Mouse (Mus musculus) lung, postnatal 0 days (tissue): Measurements from ENCODE around the gene Hormad2. TPM values are rescaled to one million over a fixed set of nuclear protein-coding genes. Genes with fewer than 3 reads are reported as not detected.

Source experiments
- ATAC-seq: fragments of 200-750 bp; cut with Nextera tagmentation; 2 replicates; pipeline ENCODE4 v1.8.0; 2017; ENCODE audit warnings: moderate library complexity
- DNase-seq: peaks from one replicate; pipeline ENCODE4 v3.0.0-alpha.2; 2016; ENCODE audit warnings: low spot score
- H3K27ac ChIP-seq: fragments of 300-500 bp; sonication (generic); 2 replicates; pipeline ENCODE4 v1.5.1; 2014; ENCODE audit warnings: antibody characterized with exemption, mild to moderate bottlenecking, low read length, mixed read lengths
- H3K27me3 ChIP-seq: fragments of 300-500 bp; sonication (generic); replicated peaks from 2 replicates; pipeline ENCODE4 v1.6.1; 2014; ENCODE audit warnings: low read length, mixed read lengths; ENCODE audit not compliant: insufficient read depth
- H3K36me3 ChIP-seq: fragments of 300-500 bp; sonication (generic); 2 replicates; pipeline ENCODE4 v1.6.1; 2014; ENCODE audit warnings: low read length, mixed read lengths; ENCODE audit not compliant: insufficient read depth
- H3K4me1 ChIP-seq: fragments of 300-500 bp; sonication (generic); 2 replicates; pipeline ENCODE4 v1.6.1; 2014; ENCODE audit warnings: antibody characterized with exemption, low read depth, low read length, mixed read lengths; ENCODE audit not compliant: insufficient read depth
- H3K4me2 ChIP-seq: fragments of 300-500 bp; sonication (generic); replicated peaks from 2 replicates; pipeline ENCODE4 v1.6.1; 2014; ENCODE audit warnings: low read depth, mild to moderate bottlenecking, low read length, moderate library complexity, mixed read lengths
- H3K4me3 ChIP-seq: fragments of 300-500 bp; sonication (generic); 2 replicates; pipeline ENCODE4 v1.5.1; 2014; ENCODE audit warnings: low read depth, low read length
- H3K9ac ChIP-seq: fragments of 300-500 bp; sonication (generic); replicated peaks from 2 replicates; pipeline ENCODE4 v1.6.1; 2014; ENCODE audit warnings: low read depth, mild to moderate bottlenecking
- H3K9me3 ChIP-seq: fragments of 300-500 bp; sonication (generic); 2 replicates; pipeline ENCODE4 v1.6.1; 2016; ENCODE audit warnings: low read length, mixed read lengths
- CTCF ChIP-seq: IDR thresholded peaks from 2 replicates; pipeline ENCODE4 v1.5.1; 2016; ENCODE audit warnings: antibody characterized with exemption, mild to moderate bottlenecking
- EP300 ChIP-seq: IDR thresholded peaks from 2 replicates; pipeline ENCODE4 v1.6.1; 2016; ENCODE audit warnings: antibody characterized with exemption, mild to moderate bottlenecking, control low read depth
- WGBS: fragments of 180-500 bp; shearing (Covaris S2); extraction: QIAGEN DNeasy Blood & Tissue Kit; methylation state at CpG from one replicate; pipeline ENCODE4 v1.1.7; 2014; 5-methylcytosine and 5-hydroxymethylcytosine counted together
- polyA plus RNA-seq: library from polyadenylated mRNA; unstranded; fragments of >200 nt; fragmentation: Nextera tagmentation; extraction: Ambion mirVana; gene quantifications from 2 replicates; pipeline ENCODE4 v1.2.1, GENCODE M21; 2015

Hormad2 gene
- polyA plus RNA-seq, 1 experiment from 2014 or later: 0.19 TPM

DNA sequence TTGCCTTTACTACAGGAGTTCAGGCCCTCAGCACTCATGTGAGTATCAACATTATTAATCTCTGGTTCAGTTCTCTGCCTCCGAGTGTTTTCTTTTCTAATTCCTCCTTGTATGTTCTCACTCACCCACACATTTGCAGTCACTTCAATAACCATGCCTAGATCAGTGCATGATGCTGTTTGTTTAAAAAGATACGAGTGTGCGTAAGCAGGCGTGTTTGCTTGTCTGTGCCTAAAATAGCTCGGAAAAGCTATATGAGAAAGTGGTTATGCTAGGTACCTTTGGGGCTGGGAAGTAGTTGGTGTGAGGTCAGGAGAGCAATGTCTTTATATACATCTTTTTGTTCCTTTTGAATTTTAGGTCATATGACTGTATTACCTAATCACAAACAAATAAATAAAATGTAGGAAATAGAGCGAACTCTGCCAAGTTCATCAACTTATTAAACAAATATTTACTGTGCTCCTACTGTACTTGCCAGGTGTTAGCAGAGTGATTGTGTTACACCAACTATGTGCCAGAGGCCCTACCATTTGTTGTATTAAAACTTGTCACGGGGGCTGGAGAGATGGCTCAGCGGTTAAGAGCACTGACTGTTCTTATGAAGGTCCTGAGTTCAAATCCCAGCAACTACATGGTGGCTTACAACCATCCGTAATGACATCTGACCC, 100.7 kb downstream of the Hormad2 start:
- Histone ChIP-seq H3K9ac (no peak overlapping the region), H3K27ac (no peak overlapping the region), H3K9me3 (no peaks in the 10 kb centered on the region), H3K4me3 (no peak overlapping the region), H3K27me3 (no peaks in the 10 kb centered on the region), H3K4me1 (no peaks in the 10 kb centered on the region), H3K4me2 (no peak overlapping the region), H3K36me3 (no peaks in the 10 kb centered on the region)
- ATAC-seq (peak; percentile 59), DNase-seq (peak; percentile 41)
- WGBS: 54% methylated on average over 9 of the region's 9 CpGs
- TF ChIP-seq EP300 (no peak; the same call in 1 of the 2 replicates), CTCF (no peak)

DNA sequence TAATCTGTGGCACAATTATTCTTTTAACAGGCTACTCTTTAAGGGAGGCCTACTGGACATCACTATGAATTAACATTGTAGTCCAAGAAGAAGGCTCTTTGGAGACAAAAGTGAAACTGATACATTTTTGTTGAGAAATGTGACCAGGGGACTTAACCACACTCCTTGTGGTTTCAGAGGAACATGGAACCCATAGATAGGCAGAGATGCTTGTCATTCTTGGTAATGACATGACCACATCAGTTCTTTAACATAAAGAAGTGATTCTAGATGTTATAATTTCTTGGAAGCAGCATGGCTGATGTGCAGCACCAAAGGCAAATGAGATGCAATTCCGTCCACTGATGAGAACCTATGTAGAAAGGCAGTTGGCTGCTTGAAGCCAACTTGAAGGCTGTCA, 101.6 kb downstream of the Hormad2 start:
- TF ChIP-seq CTCF (no peak), EP300 (no peak)
- no peak overlapping the region for H3K9ac ChIP-seq
- no peak overlapping the region for H3K4me2 ChIP-seq
- H3K9me3 ChIP-seq: no peaks in the 10 kb centered on the region
- H3K4me1 ChIP-seq: no peaks in the 10 kb centered on the region
- H3K27ac ChIP-seq: no peak overlapping the region
- 100% methylated on average over 1 of the region's 1 CpGs for WGBS
- no peaks in the 10 kb centered on the region for H3K36me3 ChIP-seq
- H3K27me3 ChIP-seq: no peaks in the 10 kb centered on the region
- ATAC-seq: no peak
- DNase-seq: no peak
- no peak overlapping the region for H3K4me3 ChIP-seq

DNA sequence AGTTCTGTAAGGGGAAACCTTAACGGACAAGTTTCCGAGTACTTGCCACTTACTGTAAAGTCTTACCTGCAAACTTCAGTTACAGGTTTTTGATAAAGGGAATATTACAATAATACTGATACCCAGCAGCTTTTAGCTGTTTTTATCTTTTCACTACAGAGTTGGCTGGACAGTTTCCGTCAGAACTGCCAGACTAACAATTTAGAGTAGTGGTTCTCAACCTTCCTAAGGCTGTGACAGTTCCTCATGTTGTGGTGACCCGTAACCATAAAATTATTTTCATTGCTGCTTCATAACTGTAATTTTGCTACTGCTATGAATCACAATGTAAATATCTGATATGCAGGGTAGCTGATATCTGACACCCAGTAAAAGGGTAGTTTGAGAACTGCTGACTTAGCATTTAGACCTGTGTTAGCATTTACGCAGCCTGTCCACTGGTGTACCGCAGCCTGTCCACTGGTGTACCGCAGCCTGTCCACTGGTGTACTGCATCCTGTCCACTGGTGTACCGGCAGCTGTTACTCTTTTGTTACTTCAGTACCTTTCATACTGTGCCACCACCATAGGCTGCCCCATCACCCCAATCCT, 104.1 kb downstream of the Hormad2 start:
- DNase-seq (no peak), ATAC-seq (no peak)
- no peak overlapping the region for H3K9ac ChIP-seq
- no peaks in the 10 kb centered on the region for H3K4me1 ChIP-seq
- no peaks in the 10 kb centered on the region for H3K27me3 ChIP-seq
- 75% methylated on average over 8 of the region's 8 CpGs for WGBS
- H3K9me3 ChIP-seq: no peaks in the 10 kb centered on the region
- H3K4me3 ChIP-seq: no peak overlapping the region
- TF ChIP-seq CTCF (no peak), EP300 (no peak)
- H3K36me3 ChIP-seq: no peaks in the 10 kb centered on the region
- no peak overlapping the region for H3K27ac ChIP-seq
- no peak overlapping the region for H3K4me2 ChIP-seq

DNA sequence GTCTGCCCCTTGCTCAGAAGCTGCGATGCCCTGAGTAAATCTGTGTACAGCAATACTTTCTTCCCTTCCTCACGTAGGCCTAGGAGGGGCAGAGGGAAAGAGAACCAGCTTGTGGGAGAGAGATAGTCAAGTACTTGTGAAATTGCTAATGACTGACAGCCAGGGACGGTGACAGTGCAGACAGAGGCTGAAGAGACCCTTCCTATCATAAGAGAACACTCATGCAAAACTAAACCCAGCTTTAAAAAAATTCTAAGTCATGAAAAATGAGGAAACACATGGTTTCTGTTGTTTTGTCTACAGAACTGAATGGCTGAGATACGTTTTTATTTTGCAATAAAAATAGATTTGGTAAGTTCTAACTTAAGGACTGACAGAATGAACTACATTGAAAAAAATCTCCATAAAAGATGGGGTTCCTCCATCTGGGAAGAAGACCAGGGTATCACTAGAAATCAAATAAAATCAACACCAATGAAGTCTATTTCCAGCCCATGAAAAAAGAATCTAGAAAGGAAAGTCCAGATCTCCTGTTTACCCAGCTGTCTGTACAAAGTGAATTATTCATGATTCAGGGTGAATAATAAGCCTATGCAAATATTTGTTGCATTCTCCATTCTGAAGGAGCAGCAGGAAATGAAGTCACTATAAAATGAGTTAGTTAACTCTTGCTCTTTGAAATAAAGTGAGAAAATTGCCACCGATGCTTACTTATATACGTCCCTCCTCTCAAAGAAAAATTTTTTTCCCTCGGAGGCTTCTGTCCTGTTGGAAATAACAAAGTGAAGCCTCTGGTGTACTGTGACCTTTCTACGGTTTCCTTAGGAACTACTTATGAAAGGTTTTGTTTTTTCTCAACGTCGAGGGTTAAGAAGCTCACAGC, 104.9 kb downstream of the Hormad2 start:
- no peak for ATAC-seq
- Histone ChIP-seq H3K9me3 (no peaks in the 10 kb centered on the region), H3K9ac (no peak overlapping the region), H3K4me2 (no peak overlapping the region), H3K27me3 (no peaks in the 10 kb centered on the region), H3K4me3 (no peak overlapping the region), H3K4me1 (no peaks in the 10 kb centered on the region), H3K36me3 (no peaks in the 10 kb centered on the region), H3K27ac (no peak overlapping the region)
- 41% methylated on average over 10 of the region's 10 CpGs for WGBS
- peak; percentile 29 for DNase-seq
- TF ChIP-seq CTCF (no peak), EP300 (no peak)

DNA sequence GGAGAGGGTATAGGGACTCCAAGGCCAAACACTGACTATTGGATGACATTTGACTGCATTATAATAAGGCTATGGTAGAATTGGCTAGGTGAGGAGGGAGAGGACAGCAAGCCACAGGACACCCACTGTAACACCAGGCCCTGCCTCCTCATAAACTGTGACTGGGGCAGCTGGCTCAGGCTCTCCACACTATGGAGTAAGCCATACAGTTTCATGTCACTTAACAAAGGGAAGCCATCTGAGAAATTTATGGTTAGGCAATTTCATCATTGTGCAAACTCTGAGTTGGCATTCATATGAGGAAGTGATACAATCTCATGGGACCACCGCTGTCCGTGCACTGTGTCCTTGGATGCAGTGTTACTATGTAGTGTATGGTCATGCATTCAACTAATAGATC, 107.9 kb downstream of the Hormad2 start:
- no peak overlapping the region for H3K9ac ChIP-seq
- ATAC-seq (0 out of 2 replicates have a peak, but pooled peaks have one; percentile 43), DNase-seq (peak; percentile 68)
- no peaks in the 10 kb centered on the region for H3K27me3 ChIP-seq
- H3K4me3 ChIP-seq: no peak overlapping the region
- no peak for TF ChIP-seq CTCF
- no peak for TF ChIP-seq EP300
- WGBS: 59% methylated on average over 2 of the region's 2 CpGs
- H3K4me1 ChIP-seq: no peaks in the 10 kb centered on the region
- no peak overlapping the region for H3K27ac ChIP-seq
- H3K4me2 ChIP-seq: no peak overlapping the region
- no peaks in the 10 kb centered on the region for H3K9me3 ChIP-seq
- no peaks in the 10 kb centered on the region for H3K36me3 ChIP-seq

DNA sequence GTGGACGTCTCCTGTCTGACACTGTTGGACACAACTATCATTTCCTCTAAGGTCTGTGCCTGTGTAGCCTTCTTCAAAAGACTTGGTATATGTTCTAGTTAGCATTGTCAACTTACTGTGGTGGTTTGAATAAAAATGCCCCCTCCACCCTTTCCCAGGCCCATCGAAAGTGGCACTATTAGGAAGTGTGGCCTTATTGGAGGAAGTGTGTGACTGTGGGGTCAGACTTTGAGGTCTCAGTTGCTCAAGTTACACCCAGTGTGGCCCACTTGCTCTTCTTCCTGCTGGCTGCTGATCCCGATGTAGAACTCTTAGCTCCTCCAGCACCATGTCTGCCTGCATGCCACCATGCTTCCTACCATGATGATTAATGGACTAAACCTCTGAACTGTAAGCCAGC, 112.7 kb downstream of the Hormad2 start:
- Histone ChIP-seq H3K36me3 (no peaks in the 10 kb centered on the region), H3K27ac (no peak overlapping the region), H3K27me3 (no peaks in the 10 kb centered on the region), H3K9ac (no peak overlapping the region), H3K4me1 (no peaks in the 10 kb centered on the region), H3K9me3 (no peaks in the 10 kb centered on the region), H3K4me3 (no peak overlapping the region), H3K4me2 (no peak overlapping the region)
- 60% methylated on average over 3 of the region's 3 CpGs for WGBS
- no peak for ATAC-seq
- TF ChIP-seq CTCF (no peak), EP300 (no peak)
- no peak for DNase-seq
